Mouse (Mus musculus) erythroblast, embryonic 14.5 days (primary cell): ENCODE data around the gene Phldb3.

Experiments used
- GATA1 ChIP-seq: IDR thresholded peaks from 2 replicates; pipeline ENCODE4 v1.6.1; 2012; ENCODE audit warnings: low read length, inconsistent platforms, mixed read lengths
- TAL1 ChIP-seq: IDR thresholded peaks from 3 replicates; pipeline ENCODE4 v1.6.1; 2012; ENCODE audit warnings: low read length, inconsistent platforms, mixed read lengths

- TF ChIP-seq GATA1 = no peak
- no peak for TF ChIP-seq TAL1
These were observed 61.4 kb downstream of the Phldb3 start for GRCm38 (mm10) chr7:24671944-24672439.
